Mouse (Mus musculus) liver, adult (tissue): ENCODE data around the gene Ak6.

ENCODE experiments used
- GATA4 ChIP-seq: IDR thresholded peaks from 2 replicates; pipeline ENCODE4 v1.6.1; 2014; ENCODE audit warnings: mild to moderate bottlenecking, low read length; ENCODE audit not compliant: insufficient replicate concordance

The Ak6 gene

GRCm38 (mm10) chr13:100650550-100651438, at the start of gene Ak6, which contains the start of gene Rad17:
TSS of gene Ak6 (plus strand) at chr13:100650979.
TSS of gene Rad17 (minus strand) at chr13:100651051.
- peak; percentile 24; the same call in 1 of the 2 replicates for TF ChIP-seq GATA4

- TF ChIP-seq GATA4: no peak
Observed at GRCm38 (mm10) chr13:100601034-100601433, 49.7 kb upstream of the Ak6 start.

DNA sequence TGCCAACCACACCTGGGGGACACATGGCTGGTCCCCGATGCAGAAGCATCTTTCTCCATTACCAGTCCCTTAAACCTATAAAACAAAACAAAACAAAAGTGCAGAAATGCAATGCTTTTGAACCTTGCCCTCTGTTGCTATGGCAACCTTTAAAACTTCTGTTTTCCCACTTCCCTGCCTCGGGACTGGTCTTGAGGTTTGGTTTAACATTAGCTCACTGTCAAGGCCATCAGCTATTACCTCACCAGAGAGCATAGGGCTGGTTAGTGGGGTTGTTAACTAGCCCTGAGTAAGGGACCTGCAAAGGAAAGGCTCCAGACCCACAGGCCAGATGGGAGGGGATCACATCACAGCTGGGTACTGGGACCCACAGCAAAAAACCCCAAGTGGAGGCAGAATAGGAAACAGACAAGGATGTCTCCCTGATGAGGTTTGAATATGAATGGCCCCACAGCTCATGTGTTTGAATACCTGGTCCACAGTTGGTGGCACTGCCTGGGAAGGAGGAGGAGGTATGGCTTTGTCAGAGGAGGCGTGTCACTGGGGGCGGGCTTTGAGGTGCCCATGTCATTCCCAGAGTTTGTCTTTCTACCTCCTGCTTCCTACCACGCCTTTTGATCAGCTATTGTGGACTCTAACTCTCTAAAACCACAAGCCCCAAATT, 48.4 kb upstream of the Ak6 start:
- no peak for TF ChIP-seq GATA4

GRCm38 (mm10) chr13:100603031-100603737, 47.6 kb upstream of the Ak6 start:
- no peak for TF ChIP-seq GATA4

- no peak for TF ChIP-seq GATA4
Observed at GRCm38 (mm10) chr13:100603738-100604095, 47.1 kb upstream of the Ak6 start.

DNA sequence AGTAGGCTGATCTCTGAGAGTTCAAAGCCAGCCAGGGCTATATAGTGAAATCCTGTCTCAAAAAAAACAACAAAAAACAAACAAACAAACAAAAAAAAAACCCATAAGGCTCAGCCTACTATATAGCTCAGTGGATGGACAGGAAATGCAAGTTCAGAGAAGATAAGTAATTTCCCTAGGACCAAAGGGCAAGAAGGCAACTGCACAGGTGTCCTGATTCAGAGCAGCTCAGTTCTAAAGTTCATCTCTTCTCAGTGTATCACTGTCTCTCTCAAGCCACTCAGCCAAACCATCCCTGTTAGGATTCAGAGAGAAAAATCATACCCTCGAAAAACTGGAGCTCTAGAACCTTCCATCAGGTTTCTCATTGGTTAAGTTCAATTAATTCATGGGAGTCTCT, 44.9 kb upstream of the Ak6 start:
- no peak for TF ChIP-seq GATA4

GRCm38 (mm10) chr13:100607756-100608155, 43.0 kb upstream of the Ak6 start:
- no peak for TF ChIP-seq GATA4

DNA sequence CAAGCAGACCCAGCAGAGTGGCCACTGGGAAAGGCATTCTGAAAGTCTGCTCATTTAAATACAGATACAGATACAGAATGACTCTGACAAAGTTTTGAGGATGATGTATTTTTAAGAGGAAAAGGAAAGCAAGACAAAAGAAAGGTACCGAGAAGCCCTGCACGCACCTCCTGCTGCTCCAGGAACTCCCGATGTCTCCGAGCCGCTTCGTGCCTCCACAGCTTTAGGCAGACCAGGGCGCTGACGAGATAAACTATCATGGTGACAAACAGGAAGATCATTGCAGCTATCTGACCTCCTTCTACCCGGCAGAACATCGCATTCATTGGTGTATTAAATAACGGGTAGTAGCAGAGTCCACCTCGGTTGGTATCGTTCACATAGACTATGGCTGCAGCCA, 39.5 kb upstream of the Ak6 start:
- TF ChIP-seq GATA4: no peak

GRCm38 (mm10) chr13:100612251-100612650, 38.5 kb upstream of the Ak6 start:
- TF ChIP-seq GATA4: no peak

- no peak for TF ChIP-seq GATA4
Observed at GRCm38 (mm10) chr13:100612903-100613302, 37.9 kb upstream of the Ak6 start.

DNA sequence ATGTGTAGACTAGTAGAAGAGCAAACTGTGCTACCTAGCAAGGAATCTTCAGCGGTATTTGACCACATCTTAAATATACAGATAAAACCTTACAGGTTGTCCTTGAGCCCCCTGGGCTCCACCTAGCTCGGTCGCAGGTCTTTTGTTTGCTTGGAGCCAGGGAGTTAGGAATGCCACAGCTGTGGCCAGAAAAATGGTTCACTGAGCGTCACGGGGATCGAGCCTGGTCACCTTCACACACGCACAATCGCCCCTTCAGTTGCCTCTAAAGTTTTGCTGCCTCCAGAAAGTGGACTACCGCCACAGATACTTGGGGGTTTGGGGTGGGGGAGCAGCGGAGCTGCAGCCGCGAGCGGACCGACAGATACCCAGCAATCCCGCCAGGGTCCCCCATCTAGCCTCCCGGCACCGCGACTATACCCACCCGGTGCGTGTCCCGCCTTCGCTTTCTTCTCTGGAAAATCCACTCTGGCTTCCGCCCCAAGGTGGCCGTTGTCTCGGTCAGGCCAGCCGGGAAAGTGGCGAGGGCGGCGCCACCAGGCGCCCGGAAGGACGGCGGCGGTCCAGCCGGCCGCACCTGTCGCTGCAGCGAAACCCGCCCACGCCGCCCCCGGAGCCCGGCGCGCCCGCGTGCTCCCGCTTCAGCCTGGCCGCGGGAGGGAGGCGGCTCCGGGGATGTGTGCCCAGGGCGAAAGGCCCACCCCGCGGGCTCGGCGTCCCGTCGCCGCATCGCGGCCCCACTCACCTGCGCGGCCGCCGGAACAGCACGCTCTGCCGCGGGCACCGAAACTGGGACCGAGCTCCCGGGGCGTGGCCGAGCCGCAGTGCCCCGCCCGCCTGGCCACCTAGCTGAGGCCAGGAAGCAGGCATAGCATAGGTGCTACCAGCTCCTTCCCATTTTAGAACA, 34.3 kb upstream of the Ak6 start, which contains the start of gene Marveld2:
Gene Marveld2 (minus strand): TSS at position 791 of the 907 bp plus-strand sequence.
- no peak for TF ChIP-seq GATA4

GRCm38 (mm10) chr13:100617583-100617982, 33.2 kb upstream of the Ak6 start:
- TF ChIP-seq GATA4: no peak

DNA sequence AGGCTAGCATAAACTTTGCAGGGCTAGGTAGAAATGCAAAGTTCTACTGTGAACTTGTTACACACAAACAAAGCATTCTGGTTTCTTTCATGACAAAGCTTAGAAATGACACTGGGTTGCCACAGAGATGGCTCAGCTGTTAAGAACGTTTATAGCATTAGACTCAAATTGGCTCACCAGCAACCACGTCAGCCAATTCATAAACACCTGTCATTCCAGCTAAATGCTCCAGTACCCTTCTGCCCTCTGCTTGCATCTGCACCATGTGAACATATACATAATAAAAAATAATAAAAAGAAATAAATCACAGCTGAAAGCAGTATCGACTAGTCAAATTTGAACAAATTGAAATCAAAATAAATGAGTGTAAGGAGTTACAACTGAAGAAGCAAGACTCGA, 28.5 kb upstream of the Ak6 start:
- no peak for TF ChIP-seq GATA4

GRCm38 (mm10) chr13:100634106-100634691, 16.6 kb upstream of the Ak6 start:
- TF ChIP-seq GATA4: no peak
